Mouse (Mus musculus) stomach, postnatal 0 days (tissue): ENCODE measurements at regions not wholly inside any gene's neighbourhood (a gene's known extent, or its start where the extent isn't known, plus 50 kb on each side); places are given as distances from the start of the nearest gene placed in this dataset.

Source experiments
- CTCF ChIP-seq: IDR thresholded peaks from 2 replicates; pipeline ENCODE4 v1.5.1; 2016; ENCODE audit warnings: antibody characterized with exemption, low read depth, mild to moderate bottlenecking, moderate library complexity
- EP300 ChIP-seq: optimal IDR thresholded peaks from 2 replicates; pipeline ENCODE3; 2016; ENCODE audit warnings: antibody characterized with exemption

DNA sequence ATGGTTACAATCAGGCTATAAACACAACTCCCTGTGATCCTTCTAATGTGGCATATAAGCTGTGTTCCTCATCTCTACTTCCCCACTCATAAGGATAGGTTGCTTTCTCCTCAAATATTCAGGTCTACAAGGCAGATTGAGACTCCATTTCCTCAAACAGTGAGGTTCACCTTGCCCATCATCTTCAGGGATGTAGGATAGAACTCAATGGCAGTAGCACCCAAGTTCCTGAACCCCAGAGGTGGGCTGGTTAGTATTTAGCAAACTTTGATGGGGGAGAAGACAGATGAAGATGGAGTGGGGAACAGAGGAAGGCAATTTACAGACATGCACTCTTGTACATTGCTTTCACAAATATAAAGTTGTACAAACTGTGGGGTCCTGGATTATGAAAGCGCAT is 566.5 kb downstream of the Nfib start:
- TF ChIP-seq CTCF (no peak), EP300 (no peak)
